Mouse (Mus musculus): ENCODE results near the gene Bicra. TPM values are rescaled to one million over a fixed set of nuclear protein-coding genes. Genes with fewer than 3 reads are reported as not detected.

The Bicra gene
- total and polyA plus RNA-seq, 3 experiments: 0.32 to 10.2 (median 2.2) TPM

- Histone ChIP-seq H3K27ac (ENCODE audit: insufficient read depth, low read depth) (no peak overlapping the region), H3K27me3 (replicated peaks) (no peaks in the 10 kb centered on the region), H3K9me3 (replicated peaks; ENCODE audit: low read length) (no peaks in the 10 kb centered on the region), H3K9ac (ENCODE audit: insufficient read depth, low read depth) (no peak overlapping the region), H3K36me3 (replicated peaks in 1 of 2; ENCODE audit: control insufficient read depth in 1 of 2, insufficient read depth in 1 of 2, low read length in 1 of 2) (peaks cover 14 to 78% of the 10 kb centered on the region in 2 experiments), H3K4me2 (ENCODE audit: insufficient read depth, low read depth, poor library complexity, severe bottlenecking) (no peak overlapping the region), H3K4me3 (replicated peaks in 1 of 3; ENCODE audit: low read depth in 2 of 3, low read length in 2 of 3, poor library complexity in 1 of 3) (no peak overlapping the region), H3K4me1 (ENCODE audit: control insufficient read depth in 1 of 2, insufficient read depth in 2 of 2) (peaks cover 10 to 44% of the 10 kb centered on the region in 2 experiments), H3K79me2 (replicated peaks; ENCODE audit: control insufficient read depth, extremely low read depth, insufficient read depth, poor library complexity, severe bottlenecking) (no peaks in the 10 kb centered on the region; the same call in 1 of the 2 replicates)
- TF ChIP-seq CTCF (conservative IDR thresholded peaks at IDR 0.05 in 1 of 2, IDR thresholded peaks at IDR 0.05 in 1 of 2; ENCODE audit: low read depth in 2 of 2, low read length in 2 of 2) (no peak), MAFK (IDR thresholded peaks at IDR 0.05; ENCODE audit: insufficient replicate concordance, low read length) (no peak), USF1 (IDR thresholded peaks at IDR 0.05; ENCODE audit: low read depth, low read length) (no peak), E2F4 (IDR thresholded peaks at IDR 0.05; ENCODE audit: insufficient replicate concordance, low read depth, low read length) (no peak), MAX (IDR thresholded peaks at IDR 0.05; ENCODE audit: low read length) (no peak), HCFC1 (IDR thresholded peaks at IDR 0.05; ENCODE audit: low read depth, low read length) (no peak), MXI1 (IDR thresholded peaks at IDR 0.05; ENCODE audit: low read depth, low read length) (no peak), JUND (conservative IDR thresholded peaks at IDR 0.05; ENCODE audit: low read depth, low read length) (no peak), ZKSCAN1 (IDR thresholded peaks at IDR 0.05; ENCODE audit: borderline replicate concordance, low read depth, low read length) (no peak), MEF2A (IDR thresholded peaks at IDR 0.05; ENCODE audit: borderline replicate concordance, low read depth, low read length) (no peak), IRF4 (IDR thresholded peaks at IDR 0.05; ENCODE audit: low read depth, low read length) (no peak), UBTF (IDR thresholded peaks at IDR 0.05; ENCODE audit: low read depth, low read length) (no peak), POLR2A (IDR thresholded peaks at IDR 0.05; ENCODE audit: low read depth, low read length) (no peak), MYC (IDR thresholded peaks at IDR 0.05; ENCODE audit: low read depth, low read length) (no peak), ZC3H11A (IDR thresholded peaks at IDR 0.05; ENCODE audit: low read depth, low read length) (no peak), RCOR1 (conservative IDR thresholded peaks at IDR 0.05; ENCODE audit: low read depth, low read length) (no peak), TBP (conservative IDR thresholded peaks at IDR 0.05; ENCODE audit: low read depth, low read length) (no peak), PAX5 (IDR thresholded peaks at IDR 0.05; ENCODE audit: low read length) (no peak)
- dilution Hi-C loops (cut with MboI; ENCODE audit: extremely low pct_ligation_motif_present, extremely low pct_unique_long_range_greater_than_20kb, low sequenced_read_pairs) (no loop called here), in situ Hi-C loops (cut with MboI; ENCODE audit: low pct_ligation_motif_present, low pct_unique_long_range_greater_than_20kb, low sequenced_read_pairs) (no loop called here)
- no peak for DNase-seq (ENCODE audit: extremely low read depth)
These were observed 46.0 kb downstream of the Bicra start for GRCm38 (mm10) chr7:16001691-16002090.

GRCm38 (mm10) chr7:15993789-15994188 is 53.9 kb downstream of the Bicra start:
- Histone ChIP-seq H3K4me2 (ENCODE audit: insufficient read depth, low read depth, poor library complexity, severe bottlenecking) (no peak overlapping the region), H3K9ac (ENCODE audit: insufficient read depth, low read depth) (no peak overlapping the region), H3K79me2 (replicated peaks; ENCODE audit: control insufficient read depth, extremely low read depth, insufficient read depth, poor library complexity, severe bottlenecking) (no peaks in the 10 kb centered on the region), H3K36me3 (replicated peaks in 1 of 2; ENCODE audit: control insufficient read depth in 1 of 2, insufficient read depth in 1 of 2, low read length in 1 of 2) (peaks cover 54 to 91% of the 10 kb centered on the region in 2 experiments), H3K4me1 (ENCODE audit: control insufficient read depth in 1 of 2, insufficient read depth in 2 of 2) (no peaks in the 10 kb centered on the region), H3K4me3 (replicated peaks in 1 of 3; ENCODE audit: low read depth in 2 of 3, low read length in 2 of 3, poor library complexity in 1 of 3) (no peak overlapping the region), H3K27ac (ENCODE audit: insufficient read depth, low read depth) (no peak overlapping the region), H3K9me3 (replicated peaks; ENCODE audit: low read length) (no peaks in the 10 kb centered on the region), H3K27me3 (replicated peaks) (no peaks in the 10 kb centered on the region)
- dilution Hi-C loops (cut with MboI; ENCODE audit: extremely low pct_ligation_motif_present, extremely low pct_unique_long_range_greater_than_20kb, low sequenced_read_pairs): no loop called here
- TF ChIP-seq TBP (conservative IDR thresholded peaks at IDR 0.05; ENCODE audit: low read depth, low read length): no peak
- TF ChIP-seq KAT2A (IDR thresholded peaks at IDR 0.05; ENCODE audit: insufficient replicate concordance, low read length): no peak
- TF ChIP-seq SIN3A (IDR thresholded peaks at IDR 0.05; ENCODE audit: low read length): no peak
- no peak for TF ChIP-seq MAX (IDR thresholded peaks at IDR 0.05; ENCODE audit: low read length)
- TF ChIP-seq GABPA (IDR thresholded peaks at IDR 0.05; ENCODE audit: insufficient replicate concordance, low read depth, low read length): no peak
- no peak for TF ChIP-seq POLR2AphosphoS2 (IDR thresholded peaks at IDR 0.05; ENCODE audit: low read depth, low read length)
- TF ChIP-seq USF2 (conservative IDR thresholded peaks at IDR 0.05; ENCODE audit: low read depth, low read length): no peak
- no peak for TF ChIP-seq EP300 (IDR thresholded peaks at IDR 0.05; ENCODE audit: low read length)
- TF ChIP-seq CHD1 (IDR thresholded peaks at IDR 0.05; ENCODE audit: low read depth, low read length): no peak
- no peak for TF ChIP-seq MAFK (IDR thresholded peaks at IDR 0.05; ENCODE audit: insufficient replicate concordance, low read length)
- TF ChIP-seq BHLHE40 (IDR thresholded peaks at IDR 0.05; ENCODE audit: low read depth, low read length): no peak
- no peak for TF ChIP-seq USF1 (IDR thresholded peaks at IDR 0.05; ENCODE audit: low read depth, low read length)
- in situ Hi-C loops (cut with MboI; ENCODE audit: low pct_ligation_motif_present, low pct_unique_long_range_greater_than_20kb, low sequenced_read_pairs): no loop called here
- DNase-seq (ENCODE audit: extremely low read depth): no peak
